Mouse (Mus musculus) right cerebral cortex, adult 18-20 months (tissue): ENCODE measurements at regions not wholly inside any gene's neighbourhood (a gene's known extent, or its start where the extent isn't known, plus 50 kb on each side); places are given as distances from the start of the nearest gene placed in this dataset.

ENCODE experiments used
- DNase-seq: peaks from one replicate; pipeline ENCODE4 v3.0.0; 2022; ENCODE audit warnings: mixed read lengths

DNA sequence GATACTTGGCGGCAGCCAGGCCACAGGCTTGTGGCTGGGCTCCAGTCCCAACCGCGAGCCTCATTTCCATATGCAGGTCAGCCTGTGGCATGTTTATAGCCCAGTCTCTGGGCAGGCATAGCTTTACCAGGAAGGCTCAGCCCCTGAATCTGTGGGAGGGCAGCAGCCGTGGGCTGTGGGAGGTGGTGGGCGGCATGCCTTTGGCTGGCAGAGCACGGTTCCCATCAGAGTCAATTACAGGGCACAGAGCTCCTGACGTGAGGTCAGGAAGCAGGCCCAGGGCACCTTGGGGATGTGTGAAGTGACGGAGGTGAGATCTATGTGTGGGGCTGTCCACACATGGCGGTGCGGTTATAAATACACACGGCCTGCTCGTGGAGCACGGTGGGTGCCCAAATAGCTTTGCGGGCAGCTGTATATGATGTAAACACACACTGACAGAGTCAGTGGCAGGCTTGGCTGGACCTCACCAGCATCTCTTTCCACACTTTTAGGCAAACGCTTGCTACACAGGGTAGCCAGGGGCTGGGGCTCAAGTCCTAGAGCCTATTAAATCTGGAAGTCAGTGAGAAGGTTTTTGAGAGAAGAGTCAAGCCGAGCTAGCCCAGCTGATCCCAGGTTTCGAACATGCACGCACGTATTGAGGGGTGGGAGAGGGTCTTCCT is 71.8 kb downstream of the Gm525 start:
- no peak for DNase-seq

DNA sequence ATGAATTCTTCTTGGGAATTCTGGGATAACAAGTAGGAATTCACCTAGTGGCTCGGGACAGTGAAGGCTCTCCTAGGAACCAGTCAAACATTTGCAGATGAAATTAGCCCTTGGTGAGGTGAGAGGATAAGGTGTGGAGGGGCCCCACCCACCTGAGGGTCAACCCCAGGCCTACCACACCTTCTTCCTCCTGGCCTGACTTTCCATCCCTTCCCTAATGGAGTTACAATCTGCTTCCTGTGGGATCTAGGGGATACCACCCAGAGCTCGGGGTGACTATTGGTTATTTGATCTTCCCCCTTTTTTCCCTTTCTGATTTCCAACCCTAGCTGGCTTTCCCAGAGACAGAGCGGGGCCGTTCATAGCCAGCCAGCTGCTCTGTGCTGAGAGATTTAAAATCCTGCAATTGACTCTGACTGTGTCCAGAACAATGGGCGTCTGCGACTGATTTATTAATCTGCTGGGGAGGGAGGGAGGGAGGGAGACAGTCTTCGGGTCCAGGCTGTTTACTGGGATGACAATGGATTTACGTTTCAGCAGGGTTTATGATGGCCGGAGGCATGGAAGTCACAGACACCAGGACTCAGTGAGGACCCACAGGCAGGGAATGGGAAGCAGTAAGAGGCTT is 69.0 kb downstream of the Gm525 start:
- no peak for DNase-seq
